Mouse (Mus musculus) CD4-positive helper T cell, adult 2 months (primary cell): ENCODE results near the gene Tex12.

Experiments
- DNase-seq: peaks from one replicate; pipeline ENCODE4 v3.0.0-alpha.2; 2012; ENCODE audit warnings: low read depth, missing footprints, low spot score

The Tex12 gene

DNA sequence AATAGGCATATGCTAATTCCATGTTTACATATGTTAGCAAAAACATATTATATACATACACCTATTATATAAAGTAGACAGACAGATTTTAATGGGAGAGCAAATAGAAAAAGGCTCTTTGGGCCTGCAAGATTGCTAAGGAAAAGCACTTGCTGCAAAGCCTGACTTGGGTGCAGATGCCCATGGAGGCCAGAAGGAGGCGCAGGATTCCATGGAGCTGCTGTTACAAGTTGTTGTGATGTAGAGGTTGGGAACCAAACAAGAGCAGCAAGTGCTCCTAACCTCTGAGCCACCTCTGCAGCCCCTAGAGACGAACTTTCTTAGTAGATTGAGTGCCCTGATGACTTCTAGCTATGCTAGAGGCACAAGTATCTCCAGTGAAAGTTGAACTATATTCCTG is 42.3 kb downstream of the Tex12 start:
- peak; percentile 32 for DNase-seq

DNA sequence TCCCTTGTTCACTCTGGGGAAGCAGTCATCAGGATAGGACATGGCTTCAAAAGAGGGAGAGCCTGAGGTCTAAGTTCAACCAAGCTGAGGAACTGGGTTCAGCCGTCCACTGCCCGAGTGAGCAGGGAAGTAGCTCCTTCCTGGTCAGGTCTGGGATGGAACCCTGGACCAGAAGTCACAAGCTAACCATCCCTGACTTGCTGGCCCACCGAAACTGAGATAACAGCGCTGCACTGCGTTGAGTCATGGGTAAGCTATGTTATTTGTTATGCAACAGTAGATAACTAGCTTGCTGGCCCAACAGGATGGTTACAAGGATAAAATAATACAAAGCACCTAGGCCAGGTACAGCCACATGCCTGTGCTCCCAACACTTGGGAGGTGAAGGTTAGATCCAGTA is 45.7 kb downstream of the Tex12 start:
- DNase-seq, result no peak

DNA sequence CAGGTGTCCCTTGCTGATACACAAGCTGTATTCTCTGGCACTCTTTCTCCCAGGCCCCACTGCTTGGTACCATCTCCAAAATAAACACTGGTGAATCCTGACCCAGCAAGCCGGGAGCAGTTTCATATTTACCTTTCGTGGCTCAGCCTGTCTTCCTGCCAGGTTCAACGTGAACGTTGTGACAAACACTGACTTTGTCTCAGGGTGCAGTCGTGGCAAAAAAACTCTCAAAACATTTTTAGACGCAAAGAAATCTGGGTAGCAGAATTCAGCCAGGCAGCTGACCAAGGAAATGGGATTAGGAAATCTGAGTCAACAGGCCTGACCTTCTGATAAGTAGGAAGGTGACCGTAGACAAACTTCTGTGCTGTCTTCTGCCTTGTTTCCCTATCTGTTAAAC is 53.6 kb downstream of the Tex12 start:
- DNase-seq, result no peak
